Mouse (Mus musculus): ENCODE data around the gene Dennd2d. TPM values are rescaled to one million over a fixed set of nuclear protein-coding genes. Genes with fewer than 3 reads are reported as not detected.

The Dennd2d gene
- total RNA-seq, 1 experiment from 2014 or later: 76.0 TPM

GRCm38 (mm10) chr3:106494417-106494950 lies 12.3 kb downstream of the Dennd2d start:
- no peak for ATAC-seq (ENCODE audit: extremely low read depth, insufficient number of reproducible peaks, low FRiP score, poor library complexity, severe bottlenecking)

- peak; percentile 18; the same call in 1 of the 2 replicates for ATAC-seq (ENCODE audit: extremely low read depth, insufficient number of reproducible peaks, low FRiP score, poor library complexity, severe bottlenecking)
Measured at GRCm38 (mm10) chr3:106495346-106496044, 13.3 kb downstream of the Dennd2d start.

- peak; percentile 55 for ATAC-seq (ENCODE audit: extremely low read depth, insufficient number of reproducible peaks, low FRiP score, poor library complexity, severe bottlenecking)
Measured at GRCm38 (mm10) chr3:106496045-106496721, 14.0 kb downstream of the Dennd2d start.

- ATAC-seq (ENCODE audit: extremely low read depth, insufficient number of reproducible peaks, low FRiP score, poor library complexity, severe bottlenecking): no peak
Measured at GRCm38 (mm10) chr3:106496996-106497395, 14.8 kb downstream of the Dennd2d start.

GRCm38 (mm10) chr3:106500510-106500909 lies 18.3 kb downstream of the Dennd2d start:
- no peak for ATAC-seq (ENCODE audit: extremely low read depth, insufficient number of reproducible peaks, low FRiP score, poor library complexity, severe bottlenecking)

- ATAC-seq (ENCODE audit: extremely low read depth, insufficient number of reproducible peaks, low FRiP score, poor library complexity, severe bottlenecking): no peak
Measured at GRCm38 (mm10) chr3:106502892-106503291, 20.7 kb downstream of the Dennd2d start.

- ATAC-seq (ENCODE audit: extremely low read depth, insufficient number of reproducible peaks, low FRiP score, poor library complexity, severe bottlenecking): no peak
Measured at GRCm38 (mm10) chr3:106510669-106511068, 28.5 kb downstream of the Dennd2d start.

- ATAC-seq (ENCODE audit: extremely low read depth, insufficient number of reproducible peaks, low FRiP score, poor library complexity, severe bottlenecking): no peak
Measured at GRCm38 (mm10) chr3:106515016-106515415, 32.8 kb downstream of the Dennd2d start.

GRCm38 (mm10) chr3:106522730-106523129 lies 40.5 kb downstream of the Dennd2d start:
- ATAC-seq (ENCODE audit: extremely low read depth, insufficient number of reproducible peaks, low FRiP score, poor library complexity, severe bottlenecking): no peak

GRCm38 (mm10) chr3:106526411-106526810 lies 44.2 kb downstream of the Dennd2d start:
- ATAC-seq (ENCODE audit: extremely low read depth, insufficient number of reproducible peaks, low FRiP score, poor library complexity, severe bottlenecking): no peak

GRCm38 (mm10) chr3:106528032-106528431 lies 45.8 kb downstream of the Dennd2d start:
- ATAC-seq (ENCODE audit: extremely low read depth, insufficient number of reproducible peaks, low FRiP score, poor library complexity, severe bottlenecking): no peak

- no peak for ATAC-seq (ENCODE audit: extremely low read depth, insufficient number of reproducible peaks, low FRiP score, poor library complexity, severe bottlenecking)
Measured at GRCm38 (mm10) chr3:106533277-106533676, 51.1 kb downstream of the Dennd2d start.

- ATAC-seq (ENCODE audit: extremely low read depth, insufficient number of reproducible peaks, low FRiP score, poor library complexity, severe bottlenecking): no peak
Measured at GRCm38 (mm10) chr3:106544721-106545316, 62.6 kb downstream of the Dennd2d start.

- peak; percentile 97 for ATAC-seq (ENCODE audit: extremely low read depth, insufficient number of reproducible peaks, low FRiP score, poor library complexity, severe bottlenecking)
Measured at GRCm38 (mm10) chr3:106547171-106547923, 65.1 kb downstream of the Dennd2d start, which contains the start of the genes Dram2 and Cept1. Gene Dram2 (plus strand): TSS chr3:106547798. Gene Cept1 (minus strand): TSS chr3:106547802.

- no peak for ATAC-seq (ENCODE audit: extremely low read depth, insufficient number of reproducible peaks, low FRiP score, poor library complexity, severe bottlenecking)
Measured at GRCm38 (mm10) chr3:106547924-106548539, 65.8 kb downstream of the Dennd2d start.

- ATAC-seq (ENCODE audit: extremely low read depth, insufficient number of reproducible peaks, low FRiP score, poor library complexity, severe bottlenecking): no peak
Measured at GRCm38 (mm10) chr3:106548971-106549370, 66.8 kb downstream of the Dennd2d start.
